Mouse (Mus musculus) kidney, adult 2 months (tissue): ENCODE results near the gene F7. TPM values are rescaled to one million over a fixed set of nuclear protein-coding genes. Genes with fewer than 3 reads are reported as not detected.

Source experiments
- DNase-seq: peaks from one replicate; pipeline ENCODE4 v3.0.0; 2021
- H3K27ac ChIP-seq: fragments of 200-500 bp; 2 replicates; pipeline ENCODE4 v1.5.1; 2012; ENCODE audit warnings: low read depth, low read length, control low read depth, inconsistent platforms; ENCODE audit not compliant: insufficient read depth
- H3K27me3 ChIP-seq: fragments of 200-500 bp; replicated peaks from 2 replicates; pipeline ENCODE4 v1.6.1; 2012; ENCODE audit warnings: mild to moderate bottlenecking, moderate library complexity, low read length, inconsistent platforms; ENCODE audit not compliant: control insufficient read depth, insufficient read depth
- H3K36me3 ChIP-seq: fragments of 200-500 bp; 2 replicates; pipeline ENCODE4 v1.6.1; 2012; ENCODE audit warnings: mild to moderate bottlenecking, moderate library complexity, low read length, inconsistent platforms; ENCODE audit not compliant: control insufficient read depth, insufficient read depth
- H3K4me1 ChIP-seq: fragments of 200-500 bp; 2 replicates; pipeline ENCODE4 v1.6.1; 2011; ENCODE audit warnings: low read length; ENCODE audit not compliant: control insufficient read depth, insufficient read depth
- H3K4me3 ChIP-seq: fragments of 200-500 bp; 2 replicates; pipeline ENCODE4 v1.5.1; 2011; ENCODE audit warnings: mild to moderate bottlenecking, low read depth, low read length, control low read depth; ENCODE audit not compliant: insufficient read depth
- CTCF ChIP-seq: fragments of 200-500 bp; conservative IDR thresholded peaks from 2 replicates; pipeline ENCODE4 v1.5.1; 2011; ENCODE audit warnings: low read depth, mild to moderate bottlenecking, control low read depth, low read length, moderate library complexity, mixed read lengths; ENCODE audit not compliant: insufficient read depth, insufficient read length
- POLR2A ChIP-seq: fragments of 200-500 bp; IDR thresholded peaks from one replicate; pipeline ENCODE4 v1.6.1; 2011; ENCODE audit warnings: low read depth, low read length, control low read depth
- WGBS: fragments of 180-500 bp; shearing (Covaris S2); methylation state at CpG from one replicate; pipeline ENCODE4 v1.1.7; 2018; 5-methylcytosine and 5-hydroxymethylcytosine counted together
- polyA plus RNA-seq: library from polyadenylated mRNA; depleted of rRNA; stranded (reverse); fragments of >200 nt; gene quantifications from 2 replicates; pipeline ENCODE4 v1.2.3, GENCODE M21; 2012

The F7 gene
- polyA plus RNA-seq, 1 experiment = 0.19 TPM

- Histone ChIP-seq H3K4me3 (no peak overlapping the region), H3K36me3 (no peaks in the 10 kb centered on the region), H3K27me3 (no peaks in the 10 kb centered on the region), H3K27ac (no peak overlapping the region), H3K4me1 (no peaks in the 10 kb centered on the region)
- TF ChIP-seq CTCF = no peak
- TF ChIP-seq POLR2A = no peak
- WGBS = 60% methylated on average over 8 of the region's 8 CpGs
- DNase-seq = no peak
These were observed 29.0 kb upstream of the F7 start for GRCm38 (mm10) chr8:12996831-12997275.

DNA sequence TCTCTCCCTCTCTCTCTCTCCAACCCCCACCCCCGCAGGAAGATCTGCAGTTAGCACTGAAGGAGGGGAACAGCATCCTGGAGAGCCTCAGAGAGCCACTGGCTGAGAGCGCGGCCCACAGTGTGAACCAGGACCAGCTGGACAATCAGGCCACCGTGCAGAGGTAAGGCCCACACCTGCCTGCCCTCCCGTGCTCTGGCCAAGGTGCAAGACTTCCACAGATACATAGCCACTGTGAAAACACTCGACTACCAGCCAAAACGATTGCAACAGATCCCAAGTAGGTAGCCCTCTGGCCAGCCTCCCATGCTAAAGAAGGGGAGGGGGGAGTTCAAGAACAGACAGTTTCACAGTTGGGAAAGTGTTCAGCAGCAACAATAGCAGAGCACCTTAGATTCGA, 27.5 kb upstream of the F7 start:
- H3K36me3 ChIP-seq = no peaks in the 10 kb centered on the region
- no peak for DNase-seq
- H3K27me3 ChIP-seq = no peaks in the 10 kb centered on the region

GRCm38 (mm10) chr8:12999793-13000192, 26.0 kb upstream of the F7 start:
- 56% methylated on average over 9 of the region's 9 CpGs for WGBS
- H3K4me1 ChIP-seq = no peaks in the 10 kb centered on the region
- DNase-seq = no peak

More for the DNA sequence above, 27.5 kb upstream of the F7 start:
- no peak overlapping the region for H3K4me3 ChIP-seq
- no peak overlapping the region for H3K27ac ChIP-seq
- no peaks in the 10 kb centered on the region for H3K4me1 ChIP-seq
- WGBS = 63% methylated on average over 7 of the region's 8 CpGs
- TF ChIP-seq POLR2A (no peak), CTCF (no peak)

GRCm38 (mm10) chr8:13007458-13007857, 18.4 kb upstream of the F7 start:
- Histone ChIP-seq H3K27ac (no peak overlapping the region), H3K4me3 (no peak overlapping the region), H3K27me3 (no peaks in the 10 kb centered on the region), H3K36me3 (no peaks in the 10 kb centered on the region), H3K4me1 (no peaks in the 10 kb centered on the region)
- no peak for DNase-seq
- TF ChIP-seq POLR2A (no peak), CTCF (no peak)
- WGBS = 58% methylated on average over 4 of the region's 4 CpGs

More at GRCm38 (mm10) chr8:12999793-13000192, 26.0 kb upstream of the F7 start:
- TF ChIP-seq POLR2A = no peak
- no peak for TF ChIP-seq CTCF
- H3K27ac ChIP-seq = no peak overlapping the region
- no peak overlapping the region for H3K4me3 ChIP-seq
- no peaks in the 10 kb centered on the region for H3K27me3 ChIP-seq
- H3K36me3 ChIP-seq = no peaks in the 10 kb centered on the region

DNA sequence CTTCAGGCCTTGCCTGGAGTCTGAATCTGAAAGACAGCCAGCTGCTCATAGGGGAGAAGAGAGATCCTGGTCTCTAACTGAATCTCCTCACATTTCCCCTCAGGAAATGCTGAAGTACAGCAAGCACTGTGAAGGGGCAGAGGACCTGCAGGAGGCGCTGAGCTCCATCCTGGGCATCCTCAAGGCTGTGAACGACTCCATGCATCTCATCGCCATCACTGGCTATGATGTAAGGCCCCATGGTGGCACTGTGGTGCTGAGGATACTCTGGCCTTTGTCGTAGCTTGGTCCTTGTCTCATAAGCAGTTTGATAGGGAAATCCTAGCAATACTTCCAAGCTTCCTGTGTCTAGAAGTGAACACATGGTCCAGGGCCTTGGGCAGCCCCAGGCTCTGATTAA, 15.5 kb upstream of the F7 start:
- TF ChIP-seq CTCF (peak; percentile 65), POLR2A (no peak)
- H3K36me3 ChIP-seq = no peaks in the 10 kb centered on the region
- no peaks in the 10 kb centered on the region for H3K27me3 ChIP-seq
- no peaks in the 10 kb centered on the region for H3K4me1 ChIP-seq
- no peak overlapping the region for H3K4me3 ChIP-seq
- DNase-seq = peak; percentile 9
- H3K27ac ChIP-seq = no peak overlapping the region
- WGBS = 73% methylated on average over 4 of the region's 4 CpGs

GRCm38 (mm10) chr8:13019560-13019959, 6.3 kb upstream of the F7 start:
- TF ChIP-seq CTCF (no peak), POLR2A (no peak)
- DNase-seq = peak; percentile 18
- H3K27ac ChIP-seq = no peak overlapping the region
- no peaks in the 10 kb centered on the region for H3K27me3 ChIP-seq
- no peaks in the 10 kb centered on the region for H3K36me3 ChIP-seq
- WGBS = 59% methylated on average over 4 of the region's 4 CpGs
- no peak overlapping the region for H3K4me3 ChIP-seq
- H3K4me1 ChIP-seq = no peaks in the 10 kb centered on the region

GRCm38 (mm10) chr8:13021830-13022229, 4.0 kb upstream of the F7 start:
- H3K27ac ChIP-seq = no peak overlapping the region
- no peak for TF ChIP-seq CTCF
- no peak for TF ChIP-seq POLR2A
- no peak for DNase-seq
- H3K36me3 ChIP-seq = no peaks in the 10 kb centered on the region
- no peaks in the 10 kb centered on the region for H3K27me3 ChIP-seq
- 95% methylated on average over 8 of the region's 8 CpGs for WGBS
- no peaks in the 10 kb centered on the region for H3K4me1 ChIP-seq
- H3K4me3 ChIP-seq = no peak overlapping the region
